Mouse (Mus musculus): Measurements from ENCODE around the gene Shkbp1. TPM values are rescaled to one million over a fixed set of nuclear protein-coding genes. Genes with fewer than 3 reads are reported as not detected.

Shkbp1 gene
- 56.3 TPM for polyA plus RNA-seq (2017; shearing (Covaris generic))

GRCm38 (mm10) chr7:27355745-27356240 lies at the start of gene Shkbp1:
Gene Shkbp1 (minus strand): TSS chr7:27356019.

GRCm38 (mm10) chr7:27356861-27357594 lies 1.2 kb upstream of the Shkbp1 start, which contains the start of gene Gm20479:
Gene Gm20479 (minus strand): TSS chr7:27357419.

GRCm38 (mm10) chr7:27337175-27337853 lies 18.5 kb downstream of the Shkbp1 start, which contains the start of gene Ltbp4:
Gene Ltbp4 (minus strand): TSS chr7:27337692.

Other genes with a start within 250 kb of the Shkbp1 start
- gene Cyp2f2, start 236.1 kb downstream of the Shkbp1 start, polyA plus RNA-seq (2017; shearing (Covaris generic)) = not detected
- not detected for gene Cyp2t4, start 202.3 kb downstream of the Shkbp1 start, polyA plus RNA-seq (2017; shearing (Covaris generic))
- gene Egln2, start 189.2 kb downstream of the Shkbp1 start, polyA plus RNA-seq (2017; shearing (Covaris generic)) = 73.8 TPM
- 141 TPM for gene Rab4b, start 177.1 kb downstream of the Shkbp1 start, polyA plus RNA-seq (2017; shearing (Covaris generic))
- 0.65 TPM for gene Gm21983, start 174.9 kb downstream of the Shkbp1 start, polyA plus RNA-seq (2017; shearing (Covaris generic))
- not detected for gene Mia, start 174.9 kb downstream of the Shkbp1 start, polyA plus RNA-seq (2017; shearing (Covaris generic))
- 2.0 TPM for gene BC024978, start 160.2 kb downstream of the Shkbp1 start, polyA plus RNA-seq (2017; shearing (Covaris generic))
- gene Snrpa, start 159.7 kb downstream of the Shkbp1 start, polyA plus RNA-seq (2017; shearing (Covaris generic)) = 67.6 TPM
- 20.4 TPM for gene Itpkc, start 127.4 kb downstream of the Shkbp1 start, polyA plus RNA-seq (2017; shearing (Covaris generic))
- gene Coq8b, start 123.0 kb downstream of the Shkbp1 start, polyA plus RNA-seq (2017; shearing (Covaris generic)) = 14.5 TPM
- gene Numbl, start 97.6 kb downstream of the Shkbp1 start, polyA plus RNA-seq (2017; shearing (Covaris generic)) = 2.2 TPM
- gene Ltbp4, start 18.3 kb downstream of the Shkbp1 start, polyA plus RNA-seq (2017; shearing (Covaris generic)) = 1.6 TPM
- gene Gm20479, start 1.4 kb upstream of the Shkbp1 start, polyA plus RNA-seq (2017; shearing (Covaris generic)) = 1.1 TPM
- not detected for gene Sptbn4, start 91.7 kb upstream of the Shkbp1 start, polyA plus RNA-seq (2017; shearing (Covaris generic))
- 5.3 TPM for gene Blvrb, start 92.0 kb upstream of the Shkbp1 start, polyA plus RNA-seq (2017; shearing (Covaris generic))
- 21.2 TPM for gene Sertad3, start 117.7 kb upstream of the Shkbp1 start, polyA plus RNA-seq (2017; shearing (Covaris generic))
- 124 TPM for gene Sertad1, start 130.9 kb upstream of the Shkbp1 start, polyA plus RNA-seq (2017; shearing (Covaris generic))
- 0.20 TPM for gene Prx, start 143.3 kb upstream of the Shkbp1 start, polyA plus RNA-seq (2017; shearing (Covaris generic))
- not detected for gene Hipk4, start 167.2 kb upstream of the Shkbp1 start, polyA plus RNA-seq (2017; shearing (Covaris generic))
- gene Pld3, start 197.2 kb upstream of the Shkbp1 start, polyA plus RNA-seq (2017; shearing (Covaris generic)) = 201 TPM
- gene 2310022A10Rik, start 197.2 kb upstream of the Shkbp1 start, polyA plus RNA-seq (2017; shearing (Covaris generic)) = 16.1 TPM
- gene Akt2, start 235.5 kb upstream of the Shkbp1 start, polyA plus RNA-seq (2017; shearing (Covaris generic)) = 99.9 TPM

Data from effector memory CD4-positive, alpha-beta T cell, adult 5 months (primary cell).